Comparison of ENCODE assay signal across 8 mouse cellular contexts in the genomic region with DNA sequence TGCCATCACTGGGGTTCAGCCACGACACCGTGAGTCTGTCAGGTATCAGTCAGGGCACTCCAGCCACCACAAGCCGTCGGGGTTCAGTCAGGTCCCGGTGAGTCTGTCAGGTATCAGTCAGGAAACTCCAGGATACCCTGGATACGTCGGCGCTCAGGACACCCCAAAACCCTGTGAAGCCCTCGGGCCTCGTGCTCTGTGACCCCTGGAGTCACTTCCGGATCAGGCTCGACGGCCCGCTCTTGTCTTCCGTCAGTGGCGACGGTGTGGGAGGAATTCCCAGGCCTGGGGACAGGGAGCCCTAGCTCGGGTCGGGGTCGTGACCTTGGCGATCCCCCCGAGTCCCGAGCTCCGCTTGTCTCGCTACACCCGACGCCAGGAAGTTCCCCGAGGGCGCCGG. TPM values are rescaled to one million over a fixed set of nuclear protein-coding genes. Genes with fewer than 3 reads are reported as not detected.
DNase-seq lines count a peak whose midpoint lies in the region; ATAC-seq and TF ChIP-seq lines count a peak whose summit lies in the region.

No protein-coding gene starts in this region.

- H3K79me2 ChIP-seq in MEL (ENCODE audit: control insufficient read depth, insufficient read depth, low read length, poor library complexity), result peaks cover 39% of the 10 kb centered on the region

- peak; percentile 18 for ATAC-seq in heart, embryonic 15.5 days (replicated peaks; ENCODE audit: insufficient number of reproducible peaks, insufficient read depth, low FRiP score, low read depth)
- peak; percentile 41 for ATAC-seq in forebrain, embryonic 14.5 days
- ATAC-seq in liver, embryonic 14.5 days (ENCODE audit: insufficient read depth), result peak; percentile 36
- ATAC-seq in stomach, postnatal 0 days (ENCODE audit: low FRiP score, low TSS enrichment), result no peak

- 5% methylated on average over 30 of the region's 30 CpGs for WGBS in heart, embryonic 15.5 days
- 10% methylated on average over 30 of the region's 30 CpGs for WGBS in forebrain, embryonic 14.5 days
- 4% methylated on average over 30 of the region's 30 CpGs for WGBS in liver, embryonic 14.5 days (ENCODE audit: insufficient replicate concordance)
- WGBS in stomach, postnatal 0 days, result 9% methylated on average over 30 of the region's 30 CpGs

- no peak for TF ChIP-seq RAD21 in MEL (IDR thresholded peaks at IDR 0.05; ENCODE audit: low read depth, low read length)

- H3K36me3 ChIP-seq in heart, embryonic 15.5 days, result peaks cover 14% of the 10 kb centered on the region
- H3K36me3 ChIP-seq in MEL (ENCODE audit: control insufficient read depth in 1 of 2, insufficient read depth in 2 of 2, low read length in 2 of 2), result peaks cover 0 to 36% of the 10 kb centered on the region in 2 experiments; a peak in 2 of 4 replicates
- H3K36me3 ChIP-seq in forebrain, embryonic 14.5 days (ENCODE audit: control insufficient read depth, insufficient read depth, low read length), result 0 out of 2 replicates have a peak, but pooled peaks cover 16% of the 10 kb centered on the region
- H3K36me3 ChIP-seq in liver, embryonic 14.5 days (replicated peaks; ENCODE audit: control insufficient read depth, insufficient read depth, low read depth), result peaks cover 20% of the 10 kb centered on the region
- H3K36me3 ChIP-seq in stomach, postnatal 0 days (ENCODE audit: control insufficient read depth, insufficient read depth, low read length), result peaks cover 3% of the 10 kb centered on the region; the same call in 1 of the 2 replicates

- DNase-seq in heart, adult 11 months, result no peak
- DNase-seq in MEL (ENCODE audit: low read depth, low spot score), result peak; percentile 66
- DNase-seq in forebrain, embryonic 14.5 days (ENCODE audit: low spot score), result no peak
- DNase-seq in liver, embryonic 14.5 days (ENCODE audit: low read depth in 3 of 3, low spot score in 3 of 3), result no peak
- DNase-seq in stomach, postnatal 0 days (ENCODE audit: low spot score), result no peak
- no peak for DNase-seq in spleen, adult 18-20 months
- DNase-seq in thymus, postnatal 25 days, result no peak

- peak overlapping the region; percentile 69 for H3K9ac ChIP-seq in heart, embryonic 15.5 days
- H3K9ac ChIP-seq in MEL (ENCODE audit: control insufficient read depth, low read depth, low read length, poor library complexity, severe bottlenecking), result peak overlapping the region; percentile 97
- H3K9ac ChIP-seq in forebrain, embryonic 14.5 days (ENCODE audit: low read length), result peak overlapping the region; percentile 75
- peak overlapping the region; percentile 93 for H3K9ac ChIP-seq in liver, embryonic 14.5 days (replicated peaks)
- peak overlapping the region; percentile 92 for H3K9ac ChIP-seq in stomach, postnatal 0 days (ENCODE audit: low read length)

- H3K4me3 ChIP-seq in heart, embryonic 15.5 days, result peak overlapping the region; percentile 63
- H3K4me3 ChIP-seq in MEL (ENCODE audit: control insufficient read depth in 1 of 2, insufficient read depth in 1 of 2, low read depth in 2 of 2, low read length in 2 of 2), result peak overlapping the region; percentile 66 to 87
- peak overlapping the region; percentile 75 for H3K4me3 ChIP-seq in forebrain, embryonic 14.5 days (ENCODE audit: low read depth, low read length)
- peak overlapping the region; percentile 77 to 94 for H3K4me3 ChIP-seq in liver, embryonic 14.5 days (ENCODE audit: insufficient read depth in 1 of 2, low read depth in 2 of 2, low read length in 2 of 2)
- peak overlapping the region; percentile 75 for H3K4me3 ChIP-seq in stomach, postnatal 0 days (ENCODE audit: low read depth, low read length)

- TF ChIP-seq POLR2A in MEL (IDR thresholded peaks at IDR 0.05; ENCODE audit: control insufficient read depth in 1 of 2, insufficient read depth in 1 of 2, low read depth in 1 of 2, low read length in 2 of 2, poor library complexity in 1 of 2), result no peak

- H3K4me1 ChIP-seq in heart, embryonic 15.5 days (replicated peaks), result peaks cover 28% of the 10 kb centered on the region
- peaks cover 12 to 34% of the 10 kb centered on the region in 2 experiments for H3K4me1 ChIP-seq in MEL (ENCODE audit: control insufficient read depth in 1 of 2, insufficient read depth in 2 of 2, low read length in 2 of 2)
- H3K4me1 ChIP-seq in forebrain, embryonic 14.5 days (ENCODE audit: control insufficient read depth, insufficient read depth, low read length), result peaks cover 7% of the 10 kb centered on the region; the same call in 1 of the 2 replicates
- peaks cover 27 to 33% of the 10 kb centered on the region in 2 experiments for H3K4me1 ChIP-seq in liver, embryonic 14.5 days (replicated peaks; ENCODE audit: control insufficient read depth in 2 of 2, insufficient read depth in 2 of 2, low read length in 1 of 2)
- peaks cover 10% of the 10 kb centered on the region; the same call in 1 of the 2 replicates for H3K4me1 ChIP-seq in stomach, postnatal 0 days (replicated peaks; ENCODE audit: control insufficient read depth, insufficient read depth)

- no peak for TF ChIP-seq EP300 in MEL (IDR thresholded peaks at IDR 0.05; ENCODE audit: low read depth in 1 of 2, low read length in 2 of 2)
- TF ChIP-seq EP300 in liver, embryonic 14.5 days (IDR thresholded peaks at IDR 0.05; ENCODE audit: low read depth), result no peak
- no peak for TF ChIP-seq EP300 in stomach, postnatal 0 days (optimal IDR thresholded peaks at IDR 0.05)

- peak overlapping the region; percentile 76 for H3K27ac ChIP-seq in heart, embryonic 15.5 days
- peak overlapping the region; percentile 76 for H3K27ac ChIP-seq in MEL (ENCODE audit: control insufficient read depth, low read depth, low read length)
- no peak overlapping the region for H3K27ac ChIP-seq in forebrain, embryonic 14.5 days (ENCODE audit: low read depth, low read length)
- H3K27ac ChIP-seq in liver, embryonic 14.5 days, result peak overlapping the region; percentile 75
- peak overlapping the region; percentile 93 for H3K27ac ChIP-seq in stomach, postnatal 0 days (replicated peaks)

- no peaks in the 10 kb centered on the region for H3K27me3 ChIP-seq in heart, embryonic 15.5 days
- no peaks in the 10 kb centered on the region for H3K27me3 ChIP-seq in MEL (ENCODE audit: control insufficient read depth in 1 of 2, insufficient read depth in 2 of 2, low read length in 2 of 2)
- H3K27me3 ChIP-seq in forebrain, embryonic 14.5 days (replicated peaks; ENCODE audit: control insufficient read depth, insufficient read depth, low read length), result no peaks in the 10 kb centered on the region
- no peaks in the 10 kb centered on the region for H3K27me3 ChIP-seq in liver, embryonic 14.5 days (ENCODE audit: control insufficient read depth, insufficient read depth, low read length)
- H3K27me3 ChIP-seq in stomach, postnatal 0 days (ENCODE audit: control insufficient read depth, insufficient read depth, low read length), result no peaks in the 10 kb centered on the region

- TF ChIP-seq CTCF in MEL (IDR thresholded peaks at IDR 0.05 in 2 of 3, conservative IDR thresholded peaks at IDR 0.05 in 1 of 3; ENCODE audit: control insufficient read depth in 1 of 3, insufficient read depth in 1 of 3, low read depth in 2 of 3, low read length in 3 of 3, poor library complexity in 1 of 3, severe bottlenecking in 1 of 3), result no peak
- TF ChIP-seq CTCF in liver, embryonic 14.5 days (IDR thresholded peaks at IDR 0.05; ENCODE audit: low read depth), result no peak
- TF ChIP-seq CTCF in stomach, postnatal 0 days (IDR thresholded peaks at IDR 0.05; ENCODE audit: low read depth), result no peak

- H3K4me2 ChIP-seq in heart, embryonic 15.5 days, result peak overlapping the region; percentile 68
- peak overlapping the region; percentile 75 for H3K4me2 ChIP-seq in forebrain, embryonic 14.5 days (ENCODE audit: low read length)
- H3K4me2 ChIP-seq in liver, embryonic 14.5 days (ENCODE audit: low read depth), result peak overlapping the region; percentile 98
- H3K4me2 ChIP-seq in stomach, postnatal 0 days (replicated peaks; ENCODE audit: low read depth), result peak overlapping the region; percentile 83

- no peaks in the 10 kb centered on the region for H3K9me3 ChIP-seq in heart, embryonic 15.5 days (replicated peaks)
- H3K9me3 ChIP-seq in MEL (replicated peaks; ENCODE audit: insufficient read depth, low read length), result no peaks in the 10 kb centered on the region
- no peaks in the 10 kb centered on the region for H3K9me3 ChIP-seq in forebrain, embryonic 14.5 days (replicated peaks; ENCODE audit: control insufficient read depth, low read length)
- H3K9me3 ChIP-seq in liver, embryonic 14.5 days (ENCODE audit: control insufficient read depth, low read length), result no peaks in the 10 kb centered on the region
- no peaks in the 10 kb centered on the region for H3K9me3 ChIP-seq in stomach, postnatal 0 days (ENCODE audit: control insufficient read depth, low read length)

RNA-seq across cellular contexts. Expression of a gene that starts 0.5 kb away (rescaled TPM):
- polyA plus RNA-seq in heart, embryonic 15.5 days (2015; fragmentation: Nextera tagmentation; extraction: Ambion mirVana), result 131 and 135 TPM in 2 replicates
- 137 and 142 TPM in 2 replicates for total RNA-seq in MEL (2012; rRNA removed)
- 100 to 1,000 TPM; 189 to 210 TPM for polyA plus RNA-seq in MEL (2012; ENCODE audit: insufficient read depth in 1 of 2, insufficient read length in 2 of 2, low read depth in 1 of 2, low replicate concordance in 2 of 2, missing spikeins in 1 of 2)
- 128 and 133 TPM in 2 replicates for polyA plus RNA-seq in forebrain, embryonic 14.5 days (2014; fragmentation: Nextera tagmentation; extraction: Ambion mirVana)
- 43.3 and 60.7 TPM in 2 replicates for polyA plus RNA-seq in liver, embryonic 14.5 days (2012; rRNA removed)
- polyA plus RNA-seq in liver, embryonic 14.5 days (2014; fragmentation: Nextera tagmentation; extraction: Ambion mirVana), result 90.8 and 96.6 TPM in 2 replicates
- polyA plus RNA-seq in stomach, postnatal 0 days (2015; fragmentation: Nextera tagmentation; extraction: Ambion mirVana), result 131 and 132 TPM in 2 replicates

RNA-seq across cellular contexts. Expression of a gene that starts 8.5 kb away (rescaled TPM):
- polyA plus RNA-seq in heart, embryonic 15.5 days (2015; fragmentation: Nextera tagmentation; extraction: Ambion mirVana), result 872 and 1,283 TPM in 2 replicates
- 521 and 561 TPM in 2 replicates for total RNA-seq in MEL (2012; rRNA removed)
- polyA plus RNA-seq in MEL (2012; ENCODE audit: insufficient read depth in 1 of 2, insufficient read length in 2 of 2, low read depth in 1 of 2, low replicate concordance in 2 of 2, missing spikeins in 1 of 2), result 100 to 1,000 TPM in 1 of 2 experiments, not detected in 1; 225 TPM
- 664 and 832 TPM in 2 replicates for polyA plus RNA-seq in forebrain, embryonic 14.5 days (2014; fragmentation: Nextera tagmentation; extraction: Ambion mirVana)
- 145 and 238 TPM in 2 replicates for polyA plus RNA-seq in liver, embryonic 14.5 days (2012; rRNA removed)
- polyA plus RNA-seq in liver, embryonic 14.5 days (2014; fragmentation: Nextera tagmentation; extraction: Ambion mirVana), result 467 and 483 TPM in 2 replicates
- polyA plus RNA-seq in stomach, postnatal 0 days (2015; fragmentation: Nextera tagmentation; extraction: Ambion mirVana), result 759 and 851 TPM in 2 replicates

RNA-seq across cellular contexts. Expression of a gene that starts 21.9 kb away (rescaled TPM):
- polyA plus RNA-seq in heart, embryonic 15.5 days (2015; fragmentation: Nextera tagmentation; extraction: Ambion mirVana), result 3.8 and 3.9 TPM in 2 replicates
- 3.1 and 3.5 TPM in 2 replicates for total RNA-seq in MEL (2012; rRNA removed)
- polyA plus RNA-seq in MEL (2012; ENCODE audit: insufficient read depth in 1 of 2, insufficient read length in 2 of 2, low read depth in 1 of 2, low replicate concordance in 2 of 2, missing spikeins in 1 of 2), result 1 to 10 TPM in 1 of 2 experiments, not detected in 1; 2.6 TPM
- 0.72 and 1.1 TPM in 2 replicates for polyA plus RNA-seq in forebrain, embryonic 14.5 days (2014; fragmentation: Nextera tagmentation; extraction: Ambion mirVana)
- 24.3 and 25.5 TPM in 2 replicates for polyA plus RNA-seq in liver, embryonic 14.5 days (2012; rRNA removed)
- polyA plus RNA-seq in liver, embryonic 14.5 days (2014; fragmentation: Nextera tagmentation; extraction: Ambion mirVana), result 24.9 and 32.2 TPM in 2 replicates
- 0.08 and 0.11 TPM in 2 replicates for polyA plus RNA-seq in stomach, postnatal 0 days (2015; fragmentation: Nextera tagmentation; extraction: Ambion mirVana)

RNA-seq across cellular contexts. Expression of a gene that starts 33.6 kb away (rescaled TPM):
- polyA plus RNA-seq in heart, embryonic 15.5 days (2015; fragmentation: Nextera tagmentation; extraction: Ambion mirVana), result 99.5 and 146 TPM in 2 replicates
- total RNA-seq in MEL (2012; rRNA removed), result 113 and 118 TPM in 2 replicates
- 10 to 100 TPM in 1 of 2 experiments, not detected in 1; 93.7 TPM for polyA plus RNA-seq in MEL (2012; ENCODE audit: insufficient read depth in 1 of 2, insufficient read length in 2 of 2, low read depth in 1 of 2, low replicate concordance in 2 of 2, missing spikeins in 1 of 2)
- polyA plus RNA-seq in forebrain, embryonic 14.5 days (2014; fragmentation: Nextera tagmentation; extraction: Ambion mirVana), result 86.7 and 94.1 TPM in 2 replicates
- polyA plus RNA-seq in liver, embryonic 14.5 days (2012; rRNA removed), result 61.0 and 71.0 TPM in 2 replicates
- polyA plus RNA-seq in liver, embryonic 14.5 days (2014; fragmentation: Nextera tagmentation; extraction: Ambion mirVana), result 96.9 and 98.5 TPM in 2 replicates
- 90.4 and 94.2 TPM in 2 replicates for polyA plus RNA-seq in stomach, postnatal 0 days (2015; fragmentation: Nextera tagmentation; extraction: Ambion mirVana)

RNA-seq across cellular contexts. Expression of a gene that starts 56.8 kb away (rescaled TPM):
- polyA plus RNA-seq in heart, embryonic 15.5 days (2015; fragmentation: Nextera tagmentation; extraction: Ambion mirVana), result 66.1 and 82.9 TPM in 2 replicates
- total RNA-seq in MEL (2012; rRNA removed), result 43.8 and 46.8 TPM in 2 replicates
- polyA plus RNA-seq in MEL (2012; ENCODE audit: insufficient read depth in 1 of 2, insufficient read length in 2 of 2, low read depth in 1 of 2, low replicate concordance in 2 of 2, missing spikeins in 1 of 2), result 10 to 100 TPM; 74.8 to 89.0 TPM
- polyA plus RNA-seq in forebrain, embryonic 14.5 days (2014; fragmentation: Nextera tagmentation; extraction: Ambion mirVana), result 111 and 115 TPM in 2 replicates
- 54.1 and 58.2 TPM in 2 replicates for polyA plus RNA-seq in liver, embryonic 14.5 days (2012; rRNA removed)
- polyA plus RNA-seq in liver, embryonic 14.5 days (2014; fragmentation: Nextera tagmentation; extraction: Ambion mirVana), result 62.1 and 70.0 TPM in 2 replicates
- polyA plus RNA-seq in stomach, postnatal 0 days (2015; fragmentation: Nextera tagmentation; extraction: Ambion mirVana), result 37.6 and 40.2 TPM in 2 replicates
